Mouse (Mus musculus) liver, adult 2 months (tissue): Measurements from ENCODE around the gene Stat5b. TPM values are rescaled to one million over a fixed set of nuclear protein-coding genes. Genes with fewer than 3 reads are reported as not detected.
A peak's percentile ranks its signal among the peaks of the same experiment; 100 is the strongest.

Experiments used
- DNase-seq: peaks from one replicate; pipeline ENCODE4 v3.0.0-alpha.2; 2011; ENCODE audit warnings: low read depth, low spot score; ENCODE audit errors: extremely low read depth
- H3K27ac ChIP-seq: fragments of 200-500 bp; replicated peaks from 2 replicates; pipeline ENCODE4 v1.5.1; 2012; ENCODE audit warnings: low read depth, mild to moderate bottlenecking, control low read depth, inconsistent platforms, low read length; ENCODE audit not compliant: insufficient read depth
- H3K27me3 ChIP-seq: fragments of 200-500 bp; 2 replicates; pipeline ENCODE4 v1.6.1; 2012; ENCODE audit warnings: mild to moderate bottlenecking, moderate library complexity, low read length, inconsistent platforms; ENCODE audit not compliant: control insufficient read depth, insufficient read depth
- H3K36me3 ChIP-seq: fragments of 200-500 bp; 2 replicates; pipeline ENCODE4 v1.6.1; 2012; ENCODE audit warnings: low read length, inconsistent platforms; ENCODE audit not compliant: control insufficient read depth, insufficient read depth
- H3K4me1 ChIP-seq: fragments of 200-500 bp; 2 replicates; pipeline ENCODE4 v1.6.1; 2011; ENCODE audit warnings: low read length; ENCODE audit not compliant: control insufficient read depth, insufficient read depth
- H3K4me3 ChIP-seq: fragments of 200-500 bp; 2 replicates; pipeline ENCODE4 v1.5.1; 2011; ENCODE audit warnings: low read depth, mild to moderate bottlenecking, control low read depth, low read length, moderate library complexity; ENCODE audit not compliant: insufficient read depth
- H3K79me2 ChIP-seq: fragments of 200-500 bp; 2 replicates; pipeline ENCODE4 v1.6.1; 2012; ENCODE audit warnings: inconsistent platforms, mild to moderate bottlenecking, low read length, moderate library complexity; ENCODE audit not compliant: control insufficient read depth, insufficient read depth
- H3K9ac ChIP-seq: fragments of 200-500 bp; 2 replicates; pipeline ENCODE4 v1.6.1; 2012; ENCODE audit warnings: low read depth, mild to moderate bottlenecking, control low read depth, inconsistent platforms, low read length
- CTCF ChIP-seq: fragments of 200-500 bp; IDR thresholded peaks from 2 replicates; pipeline ENCODE4 v1.5.1; 2011; ENCODE audit warnings: low read depth, low read length, control low read depth
- POLR2A ChIP-seq: fragments of 200-500 bp; IDR thresholded peaks from 2 replicates; pipeline ENCODE4 v1.6.1; 2011; ENCODE audit warnings: low read length, control low read depth; ENCODE audit not compliant: insufficient read depth; ENCODE audit errors: extremely low read depth
- WGBS: fragments of 180-500 bp; shearing (Covaris S2); methylation state at CpG from one replicate; pipeline ENCODE4 v1.1.7; 2018; 5-methylcytosine and 5-hydroxymethylcytosine counted together
- polyA plus RNA-seq: library from polyadenylated mRNA; depleted of rRNA; stranded (reverse); fragments of >200 nt; gene quantifications from 2 replicates; pipeline ENCODE4 v1.2.3, GENCODE M21; 2012
- total RNA-seq: library from RNA; depleted of rRNA; stranded (reverse); fragments of >200 nt; gene quantifications from 2 replicates; pipeline ENCODE4 v1.2.3, GENCODE M21; 2014

The Stat5b gene
- total and polyA plus RNA-seq, 2 experiments, result 31.8 to 32.0 TPM

GRCm38 (mm10) chr11:100860198-100861048 is 9.9 kb upstream of the Stat5b start:
- H3K9ac ChIP-seq, result peak overlapping the region; percentile 80
- peaks cover 15% of the 10 kb centered on the region for H3K4me1 ChIP-seq
- under 1% methylated on average over 55 of the region's 55 CpGs for WGBS
- DNase-seq, result peak; percentile 80
- no peaks in the 10 kb centered on the region for H3K79me2 ChIP-seq
- no peaks in the 10 kb centered on the region for H3K27me3 ChIP-seq
- peak overlapping the region; percentile 66 for H3K4me3 ChIP-seq
- peak overlapping the region; percentile 66 for H3K27ac ChIP-seq
- peaks cover under 1% of the 10 kb centered on the region for H3K36me3 ChIP-seq
- TF ChIP-seq CTCF, result peak; percentile 26; the same call in 1 of the 2 replicates
- peak; percentile 32; the same call in 1 of the 2 replicates for TF ChIP-seq POLR2A

- Histone ChIP-seq H3K79me2 (no peaks in the 10 kb centered on the region), H3K27ac (peak overlapping the region; percentile 78), H3K9ac (peak overlapping the region; percentile 32), H3K4me3 (peak overlapping the region; percentile 32), H3K27me3 (no peaks in the 10 kb centered on the region), H3K36me3 (no peaks in the 10 kb centered on the region), H3K4me1 (peaks cover 19% of the 10 kb centered on the region)
- WGBS, result 20% methylated on average over 6 of the region's 6 CpGs
- no peak for DNase-seq
- TF ChIP-seq POLR2A, result no peak
- no peak for TF ChIP-seq CTCF
Observed at GRCm38 (mm10) chr11:100859579-100860075, 9.1 kb upstream of the Stat5b start.

- TF ChIP-seq CTCF (no peak), POLR2A (no peak)
- 28% methylated on average over 9 of the region's 9 CpGs for WGBS
- Histone ChIP-seq H3K79me2 (no peaks in the 10 kb centered on the region), H3K27me3 (no peaks in the 10 kb centered on the region), H3K36me3 (no peaks in the 10 kb centered on the region), H3K9ac (peak within 1 kb of the TSS; percentile 80), H3K27ac (peak within 1 kb of the TSS; percentile 78), H3K4me3 (peak within 1 kb of the TSS; percentile 66), H3K4me1 (peaks cover 19% of the 10 kb centered on the region)
- DNase-seq, result peak; percentile 97
Observed at GRCm38 (mm10) chr11:100858935-100859578, 8.5 kb upstream of the Stat5b start, which contains the start of gene Stat5a. Gene Stat5a (plus strand): TSS chr11:100859351.

GRCm38 (mm10) chr11:100857960-100858359 is 7.4 kb upstream of the Stat5b start:
- Histone ChIP-seq H3K36me3 (no peaks in the 10 kb centered on the region), H3K79me2 (no peaks in the 10 kb centered on the region), H3K4me3 (no peak overlapping the region), H3K4me1 (peaks cover 19% of the 10 kb centered on the region), H3K9ac (no peak overlapping the region), H3K27ac (no peak overlapping the region), H3K27me3 (no peaks in the 10 kb centered on the region)
- WGBS, result 63% methylated on average over 6 of the region's 6 CpGs
- TF ChIP-seq CTCF, result no peak
- TF ChIP-seq POLR2A, result no peak
- DNase-seq, result no peak

- Histone ChIP-seq H3K9ac (no peak overlapping the region), H3K36me3 (no peaks in the 10 kb centered on the region), H3K79me2 (peaks cover 2% of the 10 kb centered on the region), H3K27me3 (no peaks in the 10 kb centered on the region), H3K4me1 (peaks cover 23% of the 10 kb centered on the region), H3K27ac (no peak overlapping the region), H3K4me3 (no peak overlapping the region)
- TF ChIP-seq POLR2A (no peak), CTCF (no peak)
- WGBS, result 31% methylated on average over 4 of the region's 4 CpGs
- DNase-seq, result peak; percentile 76
Observed at GRCm38 (mm10) chr11:100855178-100855577, 4.7 kb upstream of the Stat5b start.

GRCm38 (mm10) chr11:100854268-100854667 is 3.7 kb upstream of the Stat5b start:
- Histone ChIP-seq H3K36me3 (no peaks in the 10 kb centered on the region), H3K4me3 (no peak overlapping the region), H3K79me2 (peaks cover 8% of the 10 kb centered on the region), H3K9ac (no peak overlapping the region), H3K27ac (no peak overlapping the region), H3K4me1 (peaks cover 19% of the 10 kb centered on the region), H3K27me3 (no peaks in the 10 kb centered on the region)
- no peak for DNase-seq
- 45% methylated on average over 4 of the region's 4 CpGs for WGBS
- TF ChIP-seq POLR2A, result no peak
- TF ChIP-seq CTCF, result no peak
